Mouse (Mus musculus) intestine, embryonic 15.5 days (tissue): ENCODE results near the gene Gipc3. TPM values are rescaled to one million over a fixed set of nuclear protein-coding genes. Genes with fewer than 3 reads are reported as not detected.
A peak's percentile ranks its signal among the peaks of the same experiment; 100 is the strongest.

Source experiments
- ATAC-seq: fragments of 200-750 bp; cut with Nextera tagmentation; 2 replicates; pipeline ENCODE4 v1.8.0; 2017; ENCODE audit warnings: moderate TSS enrichment, moderate library complexity
- H3K27ac ChIP-seq: fragments of 300-500 bp; sonication (generic); 2 replicates; pipeline ENCODE4 v1.5.1; 2015; ENCODE audit warnings: mild to moderate bottlenecking, inconsistent platforms
- H3K27me3 ChIP-seq: fragments of 300-500 bp; sonication (generic); replicated peaks from 2 replicates; pipeline ENCODE4 v1.6.1; 2015; ENCODE audit warnings: inconsistent platforms
- H3K36me3 ChIP-seq: fragments of 300-500 bp; sonication (generic); 2 replicates; pipeline ENCODE4 v1.6.1; 2015; ENCODE audit warnings: inconsistent platforms
- H3K4me1 ChIP-seq: fragments of 300-500 bp; sonication (generic); replicated peaks from 2 replicates; pipeline ENCODE4 v1.6.1; 2015; ENCODE audit warnings: inconsistent platforms
- H3K4me2 ChIP-seq: fragments of 300-500 bp; sonication (generic); replicated peaks from 2 replicates; pipeline ENCODE4 v1.6.1; 2015; ENCODE audit warnings: mild to moderate bottlenecking, inconsistent platforms
- H3K4me3 ChIP-seq: fragments of 300-500 bp; sonication (generic); replicated peaks from 2 replicates; pipeline ENCODE4 v1.5.1; 2015; ENCODE audit warnings: inconsistent platforms
- H3K9ac ChIP-seq: fragments of 300-500 bp; sonication (generic); 2 replicates; pipeline ENCODE4 v1.6.1; 2015; ENCODE audit warnings: inconsistent platforms
- H3K9me3 ChIP-seq: fragments of 300-500 bp; sonication (generic); 2 replicates; pipeline ENCODE4 v1.6.1; 2016; ENCODE audit warnings: inconsistent platforms
- WGBS: fragments of 180-500 bp; shearing (Covaris S2); methylation state at CpG from one replicate; pipeline ENCODE4 v1.1.7; 2015; 5-methylcytosine and 5-hydroxymethylcytosine counted together
- polyA plus RNA-seq: library from polyadenylated mRNA; unstranded; fragments of >200 nt; fragmentation: Nextera tagmentation; extraction: Ambion mirVana; gene quantifications from 2 replicates; pipeline ENCODE4 v1.2.1, GENCODE M21; 2015

Gipc3 gene
- polyA plus RNA-seq, 1 experiment from 2014 or later: not detected

DNA sequence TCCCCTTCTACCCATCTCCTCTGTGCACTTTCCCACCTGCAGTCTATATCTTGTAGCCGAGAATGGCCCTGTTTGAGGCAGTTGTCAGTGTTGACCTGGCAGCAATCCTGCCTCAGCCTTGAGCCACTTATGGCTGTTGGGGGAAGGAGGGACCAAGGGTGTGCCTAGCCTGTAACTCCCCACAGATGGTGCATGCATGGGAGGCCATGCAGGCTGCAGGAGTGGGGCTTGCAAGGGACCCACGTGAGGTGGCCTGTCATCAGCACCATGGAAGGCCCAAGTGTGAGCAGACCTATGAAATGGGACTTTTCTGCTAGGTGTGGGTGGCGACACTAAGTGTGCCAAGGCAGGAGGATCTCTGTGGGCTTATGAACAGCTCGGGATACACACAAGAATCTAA is 22.0 kb upstream of the Gipc3 start:
- Histone ChIP-seq H3K27me3 (peaks cover 10% of the 10 kb centered on the region), H3K9me3 (no peaks in the 10 kb centered on the region), H3K36me3 (peaks cover 36% of the 10 kb centered on the region), H3K4me3 (no peak overlapping the region), H3K9ac (no peak overlapping the region; the same call in 1 of the 2 replicates), H3K27ac (peak overlapping the region; percentile 3), H3K4me1 (peaks cover 49% of the 10 kb centered on the region), H3K4me2 (peak overlapping the region; percentile 66; the same call in 1 of the 2 replicates)
- peak; percentile 24 for ATAC-seq
- 35% methylated on average over 4 of the region's 4 CpGs for WGBS

DNA sequence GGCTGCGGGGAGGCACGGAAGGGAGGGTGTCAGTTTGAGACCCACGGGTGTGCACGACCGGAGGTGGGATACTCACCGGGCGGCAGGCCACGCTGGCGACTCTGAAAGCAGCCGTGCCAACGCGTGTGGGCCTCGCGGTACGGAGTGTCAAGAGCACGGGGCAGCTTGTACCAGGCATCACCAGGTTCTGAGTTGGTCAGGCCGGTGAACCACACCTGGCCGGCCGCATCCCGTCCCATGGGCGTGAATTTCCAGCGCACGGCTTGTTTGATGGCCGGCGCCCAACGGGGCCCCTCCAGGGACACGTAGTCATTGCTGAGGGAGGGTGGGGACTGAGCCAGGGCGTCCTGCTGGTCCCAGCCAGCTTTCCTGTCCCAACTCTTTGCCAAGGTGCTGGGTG is 21.6 kb upstream of the Gipc3 start:
- H3K9ac ChIP-seq: peak overlapping the region; percentile 44
- peak overlapping the region; percentile 3 for H3K27ac ChIP-seq
- peak overlapping the region; percentile 66 for H3K4me2 ChIP-seq
- peaks cover 34% of the 10 kb centered on the region for H3K36me3 ChIP-seq
- 9% methylated on average over 28 of the region's 28 CpGs for WGBS
- ATAC-seq: peak; percentile 26
- peaks cover 53% of the 10 kb centered on the region for H3K4me1 ChIP-seq
- H3K9me3 ChIP-seq: no peaks in the 10 kb centered on the region
- peak overlapping the region; percentile 25 for H3K4me3 ChIP-seq
- H3K27me3 ChIP-seq: peaks cover 10% of the 10 kb centered on the region

DNA sequence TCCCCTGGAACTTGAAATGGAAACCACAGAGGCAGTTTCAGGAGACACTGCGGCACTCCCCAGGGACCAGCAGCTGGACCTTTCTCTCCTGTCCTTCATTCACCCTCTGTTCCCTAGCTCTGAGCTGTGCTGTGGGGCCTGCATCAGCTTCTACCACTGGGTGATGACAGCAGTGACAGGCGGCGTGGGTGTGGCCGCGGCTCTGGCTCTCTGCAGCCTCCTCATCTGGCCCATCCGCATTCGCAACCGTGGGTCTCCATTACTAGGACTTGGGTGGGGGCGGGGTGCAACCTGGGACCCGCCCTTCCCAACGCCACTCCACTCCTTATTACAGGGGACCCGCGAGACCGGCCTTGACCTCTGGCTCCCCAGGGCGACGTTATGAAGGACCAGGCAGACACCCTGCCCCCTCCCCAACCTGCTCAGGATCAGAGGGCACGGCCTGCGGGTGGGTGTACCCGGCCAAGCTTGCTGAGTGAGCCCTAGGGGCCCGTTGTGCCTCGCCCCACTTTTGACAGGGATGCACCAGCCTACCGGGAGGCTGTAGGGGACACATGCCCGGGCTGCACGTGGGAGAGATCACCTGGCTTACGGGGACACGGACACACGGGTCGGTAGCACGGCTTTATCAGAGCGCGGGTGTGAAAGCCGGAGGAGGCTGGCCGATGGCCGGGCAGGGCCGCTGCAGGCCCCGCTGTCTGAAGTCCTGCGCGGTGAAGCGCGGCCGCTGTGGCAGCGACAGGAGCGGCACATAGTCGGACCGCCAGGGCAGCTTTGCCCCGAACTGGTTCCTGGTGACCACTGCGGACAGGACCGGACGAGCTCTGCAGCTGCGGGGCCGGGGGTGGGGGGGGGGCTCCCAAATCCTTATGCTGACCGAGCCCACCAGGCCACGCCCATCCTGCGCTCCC is 20.6 kb upstream of the Gipc3 start:
- Histone ChIP-seq H3K4me3 (peak overlapping the region; percentile 25), H3K27ac (no peak overlapping the region), H3K36me3 (peaks cover 24% of the 10 kb centered on the region), H3K4me2 (peak overlapping the region; percentile 66), H3K9me3 (no peaks in the 10 kb centered on the region), H3K9ac (peak overlapping the region; percentile 44), H3K4me1 (peaks cover 59% of the 10 kb centered on the region), H3K27me3 (peaks cover 10% of the 10 kb centered on the region)
- 13% methylated on average over 53 of the region's 54 CpGs for WGBS
- no peak for ATAC-seq

DNA sequence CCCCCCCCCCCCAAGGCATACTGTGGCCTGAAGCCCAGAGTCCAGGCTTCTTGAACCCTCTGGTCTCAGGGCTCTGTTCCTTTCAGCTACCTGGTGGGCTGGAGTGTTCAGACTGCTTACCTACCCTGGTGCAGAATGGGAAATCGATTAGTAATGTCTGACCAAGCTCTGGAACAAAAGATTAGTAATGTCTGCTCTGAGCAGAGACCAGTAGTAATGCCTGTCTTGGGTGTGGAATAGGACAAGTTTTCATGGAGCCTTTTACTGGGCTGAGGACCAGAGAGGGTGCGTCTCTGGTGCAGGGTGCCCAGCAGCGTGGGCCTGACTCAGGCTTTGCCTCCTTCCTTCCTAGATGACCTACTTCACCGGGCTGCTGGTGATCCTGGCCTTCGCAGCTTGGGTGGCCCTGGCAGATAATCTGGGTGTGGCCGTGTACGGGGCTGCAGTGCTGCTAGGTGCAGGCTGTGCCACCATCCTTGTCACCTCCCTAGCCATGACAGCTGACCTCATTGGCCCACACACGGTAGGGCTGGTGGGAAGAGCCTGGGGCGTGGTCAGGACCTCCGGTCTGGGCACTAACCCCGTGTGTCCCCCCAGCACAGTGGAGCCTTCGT is 19.4 kb upstream of the Gipc3 start:
- ATAC-seq: peak; percentile 11; the same call in 1 of the 2 replicates
- 69% methylated on average over 12 of the region's 12 CpGs for WGBS
- no peak overlapping the region; the same call in 1 of the 2 replicates for H3K4me2 ChIP-seq
- H3K4me3 ChIP-seq: no peak overlapping the region
- peaks cover 12% of the 10 kb centered on the region for H3K36me3 ChIP-seq
- peaks cover 69% of the 10 kb centered on the region for H3K4me1 ChIP-seq
- H3K9ac ChIP-seq: no peak overlapping the region
- H3K9me3 ChIP-seq: no peaks in the 10 kb centered on the region
- 0 out of 2 replicates have a peak overlapping the region, but pooled peaks have one; percentile 29 for H3K27ac ChIP-seq
- H3K27me3 ChIP-seq: peaks cover 10% of the 10 kb centered on the region

DNA sequence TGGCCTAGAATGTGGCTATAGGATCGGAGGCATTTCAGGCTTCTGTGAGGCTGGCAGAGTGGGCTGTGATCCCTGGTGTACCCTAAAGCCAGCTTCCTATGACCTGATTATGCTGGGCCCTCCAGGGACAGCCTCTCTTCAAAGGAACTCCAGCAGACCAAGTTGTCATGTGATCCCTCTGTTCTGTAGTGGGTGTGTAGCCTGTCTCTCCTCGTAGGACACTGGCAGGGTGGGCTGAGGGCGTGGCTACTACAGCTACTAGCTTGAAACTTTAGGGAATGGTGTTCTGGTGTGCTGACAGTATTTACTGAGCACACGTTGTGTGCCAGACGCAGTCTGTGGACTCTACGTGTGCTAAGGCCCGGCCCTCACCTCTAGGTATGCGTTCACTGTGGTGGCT is 17.7 kb upstream of the Gipc3 start:
- no peak overlapping the region for H3K4me3 ChIP-seq
- no peak overlapping the region for H3K27ac ChIP-seq
- WGBS: 56% methylated on average over 8 of the region's 8 CpGs
- peak overlapping the region; percentile 12; the same call in 1 of the 2 replicates for H3K9ac ChIP-seq
- no peak overlapping the region; the same call in 1 of the 2 replicates for H3K4me2 ChIP-seq
- H3K27me3 ChIP-seq: peaks cover 10% of the 10 kb centered on the region
- H3K4me1 ChIP-seq: peaks cover 69% of the 10 kb centered on the region
- H3K9me3 ChIP-seq: no peaks in the 10 kb centered on the region
- H3K36me3 ChIP-seq: peaks cover 3% of the 10 kb centered on the region; the same call in 1 of the 2 replicates
- ATAC-seq: no peak

DNA sequence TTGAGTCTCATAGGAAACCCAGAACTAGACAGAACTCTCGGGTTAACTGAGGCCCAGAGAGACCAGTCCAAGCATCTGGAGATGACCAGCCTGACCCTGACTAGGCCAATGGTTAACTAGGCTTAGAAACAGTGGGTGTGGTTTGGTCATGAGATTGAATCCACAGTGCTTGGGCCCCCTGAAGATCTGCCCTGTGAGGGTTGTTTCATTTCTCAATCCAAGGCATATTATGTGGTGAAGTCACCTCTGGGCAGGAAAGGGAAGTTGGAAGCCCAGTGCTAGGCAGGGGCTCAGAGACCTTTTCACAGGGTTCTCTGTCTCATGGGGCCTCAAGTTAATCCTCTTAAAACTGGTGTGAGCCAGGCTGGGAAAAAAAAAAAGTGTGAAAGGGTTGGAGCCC is 15.8 kb upstream of the Gipc3 start:
- Histone ChIP-seq H3K4me2 (peak overlapping the region; percentile 99), H3K27ac (peak overlapping the region; percentile 59), H3K4me1 (peaks cover 50% of the 10 kb centered on the region), H3K9me3 (no peaks in the 10 kb centered on the region), H3K4me3 (peak overlapping the region; percentile 88; the same call in 1 of the 2 replicates), H3K9ac (peak overlapping the region; percentile 91; the same call in 1 of the 2 replicates), H3K36me3 (peaks cover 3% of the 10 kb centered on the region; the same call in 1 of the 2 replicates), H3K27me3 (peaks cover 7% of the 10 kb centered on the region)
- 63% methylated on average over 1 of the region's 1 CpGs for WGBS
- peak; percentile 24 for ATAC-seq

DNA sequence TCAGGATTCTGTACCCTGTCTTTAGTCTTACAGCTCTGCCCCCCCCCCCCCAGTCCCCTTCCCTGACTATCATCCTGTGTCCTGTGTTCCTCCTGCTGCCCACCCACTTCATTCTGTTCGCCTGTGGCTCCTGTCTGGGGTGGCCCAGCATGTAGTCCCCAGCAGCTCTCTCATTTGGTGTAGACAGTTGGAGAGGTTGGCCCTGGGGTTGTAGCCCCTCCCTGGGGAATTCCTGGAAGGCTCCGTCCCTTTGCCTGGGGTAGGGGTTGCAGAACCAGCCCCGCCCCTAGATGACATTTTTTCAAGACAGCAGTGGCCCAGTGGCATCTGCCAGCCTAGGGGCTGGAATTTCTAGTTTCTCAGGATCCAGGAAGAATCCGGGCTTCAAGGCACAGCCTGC is 15.1 kb upstream of the Gipc3 start:
- peaks cover 44% of the 10 kb centered on the region for H3K4me1 ChIP-seq
- H3K9ac ChIP-seq: peak overlapping the region; percentile 91
- WGBS: 35% methylated on average over 4 of the region's 4 CpGs
- H3K4me3 ChIP-seq: peak overlapping the region; percentile 88
- H3K27ac ChIP-seq: peak overlapping the region; percentile 59
- 0 out of 2 replicates have a peak, but pooled peaks cover under 1% of the 10 kb centered on the region for H3K27me3 ChIP-seq
- peaks cover 3% of the 10 kb centered on the region; the same call in 1 of the 2 replicates for H3K36me3 ChIP-seq
- no peaks in the 10 kb centered on the region for H3K9me3 ChIP-seq
- peak overlapping the region; percentile 99 for H3K4me2 ChIP-seq
- no peak for ATAC-seq

DNA sequence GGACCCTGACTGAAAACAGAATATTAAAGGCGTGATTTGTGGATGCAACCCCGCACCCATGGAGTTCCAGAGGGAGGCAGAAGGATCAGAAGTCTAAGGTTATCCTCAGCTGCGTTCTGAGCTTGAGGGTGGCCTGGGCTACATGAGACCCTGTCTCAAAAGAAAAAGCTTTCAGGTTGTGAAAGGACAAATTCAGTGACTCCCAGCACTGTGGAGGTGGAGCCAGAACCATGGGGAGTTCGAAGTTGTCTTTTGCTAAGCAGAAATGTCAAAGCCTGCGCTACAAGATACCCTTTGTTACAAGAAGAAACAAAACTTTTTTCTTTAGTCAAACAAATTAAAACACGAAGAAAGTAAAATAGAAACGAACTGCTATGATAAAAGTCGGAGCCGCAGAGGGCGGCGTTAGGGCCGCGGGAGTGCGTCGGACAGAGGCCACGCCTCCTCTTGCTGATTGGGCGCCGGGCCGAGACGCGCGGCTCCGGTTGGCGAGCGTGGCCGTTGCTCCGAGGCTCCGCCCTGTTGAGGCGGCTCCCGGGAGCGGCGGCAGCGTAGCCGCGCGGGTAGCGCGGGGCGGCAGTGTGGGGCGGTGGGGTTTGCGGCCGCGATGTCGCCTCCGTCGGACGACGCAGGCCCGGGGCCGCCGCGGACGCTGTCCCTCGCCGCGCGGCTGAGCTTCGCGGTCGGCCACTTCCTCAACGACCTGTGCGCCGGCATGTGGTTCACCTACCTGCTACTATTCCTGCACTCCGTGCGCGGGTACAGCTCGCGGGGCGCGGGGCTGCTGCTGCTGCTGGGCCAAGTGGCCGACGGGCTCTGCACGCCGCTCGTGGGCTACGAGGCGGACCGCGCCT is 14.2 kb upstream of the Gipc3 start, which contains the start of gene Mfsd12:
Gene Mfsd12 (plus strand): TSS at position 501 of the 854 bp plus-strand sequence.
- H3K9me3 ChIP-seq: no peaks in the 10 kb centered on the region
- WGBS: 2% methylated on average over 79 of the region's 79 CpGs
- H3K36me3 ChIP-seq: peaks cover 3% of the 10 kb centered on the region; the same call in 1 of the 2 replicates
- peak within 1 kb of the TSS; percentile 91 for H3K9ac ChIP-seq
- peak within 1 kb of the TSS; percentile 59 for H3K27ac ChIP-seq
- H3K4me1 ChIP-seq: peaks cover 37% of the 10 kb centered on the region
- ATAC-seq: peak; percentile 90
- H3K4me3 ChIP-seq: peak within 1 kb of the TSS; percentile 88
- H3K4me2 ChIP-seq: peak within 1 kb of the TSS; percentile 99
- H3K27me3 ChIP-seq: no peaks in the 10 kb centered on the region

DNA sequence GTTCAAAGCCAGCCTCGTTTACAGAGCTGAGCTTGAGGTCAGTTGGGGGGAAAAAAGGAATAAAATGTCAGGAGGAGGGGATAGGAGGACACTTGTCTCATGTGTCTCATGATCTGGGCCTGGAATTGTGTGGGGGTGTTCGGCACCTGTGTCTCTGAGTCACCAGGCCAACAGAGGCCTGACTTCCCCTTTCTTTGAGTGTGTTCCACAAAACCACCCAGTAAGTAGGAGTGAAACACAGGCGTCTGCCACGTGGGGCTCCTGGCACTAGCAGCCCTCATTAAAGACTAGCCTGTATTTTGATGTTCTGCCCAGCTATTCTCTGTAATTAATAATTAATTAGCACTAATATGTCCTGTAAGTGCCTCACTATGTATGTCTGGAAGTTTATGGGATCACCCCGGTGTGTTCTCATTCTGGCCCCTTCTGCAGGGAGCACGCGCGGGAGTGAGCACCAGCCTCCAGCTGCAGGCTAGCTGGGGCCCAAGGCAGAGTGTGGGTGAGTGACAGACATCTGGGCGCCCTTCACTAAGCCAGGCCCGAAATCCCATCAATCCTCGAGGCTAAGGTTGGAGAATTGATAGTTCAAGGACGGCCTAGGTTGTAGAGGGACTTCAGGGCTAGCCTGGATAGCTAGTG is 13.4 kb upstream of the Gipc3 start:
- no peaks in the 10 kb centered on the region for H3K27me3 ChIP-seq
- peaks cover 3% of the 10 kb centered on the region; the same call in 1 of the 2 replicates for H3K36me3 ChIP-seq
- H3K9ac ChIP-seq: no peak overlapping the region
- H3K4me1 ChIP-seq: peaks cover 42% of the 10 kb centered on the region
- no peak for ATAC-seq
- no peak overlapping the region for H3K4me3 ChIP-seq
- WGBS: 54% methylated on average over 12 of the region's 12 CpGs
- no peaks in the 10 kb centered on the region for H3K9me3 ChIP-seq
- peak overlapping the region; percentile 99 for H3K4me2 ChIP-seq
- no peak overlapping the region for H3K27ac ChIP-seq

DNA sequence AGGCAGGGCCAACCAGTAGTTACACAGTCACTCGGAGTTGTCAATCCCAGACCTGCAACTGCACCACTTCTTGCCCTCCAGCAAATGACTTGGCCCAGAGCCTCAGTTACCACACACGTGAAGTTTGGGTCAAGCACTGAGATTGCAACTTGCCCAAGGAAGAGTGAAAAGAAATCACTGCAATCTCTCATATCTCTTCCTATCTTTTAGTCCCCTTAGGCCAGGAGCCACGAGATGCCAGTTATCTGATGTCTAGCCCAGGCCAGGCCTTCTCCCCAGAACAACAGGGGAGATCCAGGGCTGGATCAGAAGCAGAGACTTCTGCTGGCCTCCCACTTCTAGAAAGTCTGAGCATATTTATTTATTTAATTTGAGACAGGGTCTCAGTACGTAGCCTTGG is 12.5 kb upstream of the Gipc3 start:
- no peak for ATAC-seq
- WGBS: 88% methylated on average over 4 of the region's 4 CpGs

More for the DNA sequence above, 12.5 kb upstream of the Gipc3 start:
- Histone ChIP-seq H3K4me2 (no peak overlapping the region), H3K27me3 (no peaks in the 10 kb centered on the region), H3K9me3 (no peaks in the 10 kb centered on the region), H3K27ac (no peak overlapping the region), H3K36me3 (no peaks in the 10 kb centered on the region), H3K9ac (no peak overlapping the region), H3K4me1 (peaks cover 38% of the 10 kb centered on the region), H3K4me3 (no peak overlapping the region)
